Mouse (Mus musculus) forebrain, embryonic 15.5 days (tissue): Measurements from ENCODE around the gene Arid5a. TPM values are rescaled to one million over a fixed set of nuclear protein-coding genes. Genes with fewer than 3 reads are reported as not detected.

Experiments
- ATAC-seq: fragments of 200-750 bp; cut with Nextera tagmentation; replicated peaks from 2 replicates; pipeline ENCODE4 v1.8.0; 2017; ENCODE audit warnings: mild to moderate bottlenecking, moderate TSS enrichment, moderate library complexity
- H3K27ac ChIP-seq: fragments of 300-500 bp; sonication (generic); replicated peaks from 2 replicates; pipeline ENCODE4 v1.5.1; 2015; ENCODE audit warnings: mild to moderate bottlenecking, inconsistent platforms
- H3K27me3 ChIP-seq: fragments of 300-500 bp; sonication (generic); 2 replicates; pipeline ENCODE4 v1.6.1; 2015; ENCODE audit warnings: inconsistent platforms
- H3K36me3 ChIP-seq: fragments of 300-500 bp; sonication (generic); 2 replicates; pipeline ENCODE4 v1.6.1; 2015; ENCODE audit warnings: mild to moderate bottlenecking, inconsistent platforms
- H3K4me1 ChIP-seq: fragments of 300-500 bp; sonication (generic); 2 replicates; pipeline ENCODE4 v1.6.1; 2015; ENCODE audit warnings: inconsistent platforms
- H3K4me2 ChIP-seq: fragments of 300-500 bp; sonication (generic); replicated peaks from 2 replicates; pipeline ENCODE4 v1.6.1; 2015; ENCODE audit warnings: mild to moderate bottlenecking, inconsistent platforms
- H3K4me3 ChIP-seq: fragments of 300-500 bp; sonication (generic); 2 replicates; pipeline ENCODE4 v1.5.1; 2015; ENCODE audit warnings: mild to moderate bottlenecking, inconsistent platforms
- H3K9ac ChIP-seq: fragments of 300-500 bp; sonication (generic); replicated peaks from 2 replicates; pipeline ENCODE4 v1.6.1; 2015; ENCODE audit warnings: mild to moderate bottlenecking, inconsistent platforms
- H3K9me3 ChIP-seq: fragments of 300-500 bp; sonication (generic); 2 replicates; pipeline ENCODE4 v1.6.1; 2016; ENCODE audit warnings: inconsistent platforms
- WGBS: fragments of 180-500 bp; shearing (Covaris S2); methylation state at CpG from one replicate; pipeline ENCODE4 v1.1.7; 2015; ENCODE audit warnings: mixed read lengths; 5-methylcytosine and 5-hydroxymethylcytosine counted together
- polyA plus RNA-seq: library from polyadenylated mRNA; unstranded; fragments of >200 nt; fragmentation: Nextera tagmentation; extraction: Ambion mirVana; gene quantifications from 2 replicates; pipeline ENCODE4 v1.2.1, GENCODE M21; 2015

Gene Arid5a
- polyA plus RNA-seq, 1 experiment from 2014 or later, result 3.6 TPM

- 68% methylated on average over 5 of the region's 5 CpGs for WGBS
- H3K9ac ChIP-seq, result no peak overlapping the region
- no peak overlapping the region for H3K4me3 ChIP-seq
- H3K27me3 ChIP-seq, result no peaks in the 10 kb centered on the region
- ATAC-seq, result no peak
- H3K27ac ChIP-seq, result no peak overlapping the region
- no peaks in the 10 kb centered on the region for H3K9me3 ChIP-seq
- no peaks in the 10 kb centered on the region for H3K36me3 ChIP-seq
- H3K4me2 ChIP-seq, result no peak overlapping the region
- no peaks in the 10 kb centered on the region for H3K4me1 ChIP-seq
These were observed 35.0 kb upstream of the Arid5a start for GRCm38 (mm10) chr1:36272546-36272945.

- H3K4me3 ChIP-seq, result no peak overlapping the region
- ATAC-seq, result no peak
- WGBS, result 56% methylated on average over 9 of the region's 9 CpGs
- no peak overlapping the region for H3K9ac ChIP-seq
- no peak overlapping the region for H3K27ac ChIP-seq
- no peaks in the 10 kb centered on the region for H3K4me1 ChIP-seq
- H3K4me2 ChIP-seq, result no peak overlapping the region
- no peaks in the 10 kb centered on the region for H3K9me3 ChIP-seq
- no peaks in the 10 kb centered on the region for H3K27me3 ChIP-seq
- no peaks in the 10 kb centered on the region for H3K36me3 ChIP-seq
These were observed 34.2 kb upstream of the Arid5a start for GRCm38 (mm10) chr1:36273288-36273687.

DNA sequence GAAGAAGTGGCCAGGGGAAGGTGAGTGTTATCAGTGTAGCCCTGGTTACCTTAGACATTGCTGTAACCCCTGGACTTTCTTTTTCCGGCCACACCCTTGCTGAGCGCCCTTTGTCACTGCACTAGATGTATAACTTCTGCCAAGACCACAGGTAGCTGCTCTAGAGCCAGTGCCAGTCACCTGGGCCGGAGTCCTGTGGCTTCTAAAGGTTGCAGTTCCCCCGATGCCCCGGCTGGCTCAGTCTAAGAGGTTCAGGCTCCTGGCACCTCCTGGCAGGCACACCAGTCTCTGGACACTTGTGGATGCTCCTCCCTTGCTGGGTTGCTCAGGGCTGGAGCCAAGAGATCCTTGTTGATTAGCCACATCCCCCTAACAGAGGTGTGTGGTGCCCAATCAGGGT lies 33.1 kb upstream of the Arid5a start, which contains the start of gene Neurl3:
TSS of gene Neurl3 (minus strand) at position 225 of the 400 bp plus-strand sequence.
- Histone ChIP-seq H3K4me3 (no peak within 1 kb of the TSS), H3K27ac (no peak within 1 kb of the TSS), H3K9ac (no peak within 1 kb of the TSS), H3K36me3 (no peaks in the 10 kb centered on the region), H3K27me3 (no peaks in the 10 kb centered on the region), H3K4me2 (no peak within 1 kb of the TSS), H3K9me3 (no peaks in the 10 kb centered on the region), H3K4me1 (no peaks in the 10 kb centered on the region)
- no peak for ATAC-seq
- whole genome bisulfite sequencing, result 91% methylated on average over 5 of the region's 5 CpGs

DNA sequence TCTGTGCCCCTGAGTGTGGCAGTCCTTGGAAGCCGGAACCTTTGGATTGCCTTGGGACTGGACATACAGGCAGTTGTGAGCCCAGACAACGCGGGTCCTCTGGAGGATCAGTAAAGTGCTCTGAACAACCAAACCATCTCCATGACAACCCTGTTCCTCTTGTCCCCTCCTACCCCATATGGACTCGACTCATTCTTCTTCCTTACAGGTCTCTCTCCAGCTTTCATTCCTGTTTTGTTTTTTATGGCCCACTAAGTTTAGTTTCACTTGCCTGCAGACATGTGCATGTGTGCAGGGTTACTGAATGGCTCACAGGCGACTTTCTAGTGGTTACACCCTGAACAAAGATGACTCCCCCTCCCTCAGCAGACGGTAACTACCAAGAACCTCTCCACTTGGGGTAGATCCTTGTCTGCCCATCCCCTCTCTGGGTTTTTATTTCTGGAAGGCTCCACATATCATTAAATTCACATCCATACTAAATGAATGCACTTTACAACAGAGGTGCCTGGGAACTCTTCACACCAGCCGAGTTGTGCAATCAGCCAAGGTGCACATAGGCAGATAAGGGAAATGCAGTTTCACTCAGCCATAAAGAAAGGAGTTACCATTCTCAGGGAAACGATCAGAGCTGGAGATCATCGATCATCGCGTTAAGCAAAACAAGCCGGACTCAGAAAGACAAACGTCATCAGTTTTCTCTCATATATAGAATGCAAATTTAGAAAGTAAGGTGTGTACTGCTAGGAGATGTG lies 31.7 kb upstream of the Arid5a start:
- Histone ChIP-seq H3K9ac (no peak overlapping the region), H3K27ac (no peak overlapping the region), H3K27me3 (no peaks in the 10 kb centered on the region), H3K4me1 (no peaks in the 10 kb centered on the region), H3K4me3 (no peak overlapping the region), H3K36me3 (no peaks in the 10 kb centered on the region), H3K9me3 (no peaks in the 10 kb centered on the region), H3K4me2 (no peak overlapping the region)
- no peak for ATAC-seq
- 79% methylated on average over 13 of the region's 13 CpGs for WGBS

GRCm38 (mm10) chr1:36277267-36278060 lies 30.1 kb upstream of the Arid5a start:
- Histone ChIP-seq H3K27ac (no peak overlapping the region), H3K4me2 (no peak overlapping the region), H3K4me1 (no peaks in the 10 kb centered on the region), H3K27me3 (no peaks in the 10 kb centered on the region), H3K9ac (no peak overlapping the region), H3K36me3 (no peaks in the 10 kb centered on the region), H3K4me3 (no peak overlapping the region), H3K9me3 (no peaks in the 10 kb centered on the region)
- ATAC-seq, result peak; percentile 35; the same call in 1 of the 2 replicates
- 17% methylated on average over 7 of the region's 7 CpGs for WGBS

- H3K9ac ChIP-seq, result no peak overlapping the region
- no peak overlapping the region for H3K4me2 ChIP-seq
- 20% methylated on average over 3 of the region's 3 CpGs for WGBS
- H3K4me3 ChIP-seq, result no peak overlapping the region
- no peaks in the 10 kb centered on the region for H3K4me1 ChIP-seq
- H3K27ac ChIP-seq, result no peak overlapping the region
- no peaks in the 10 kb centered on the region for H3K36me3 ChIP-seq
- no peak for ATAC-seq
- H3K9me3 ChIP-seq, result no peaks in the 10 kb centered on the region
- no peaks in the 10 kb centered on the region for H3K27me3 ChIP-seq
These were observed 28.3 kb upstream of the Arid5a start for GRCm38 (mm10) chr1:36279202-36279601.

GRCm38 (mm10) chr1:36280938-36281337 lies 26.6 kb upstream of the Arid5a start:
- Histone ChIP-seq H3K4me2 (no peak overlapping the region), H3K9me3 (no peaks in the 10 kb centered on the region), H3K27ac (no peak overlapping the region), H3K4me3 (no peak overlapping the region), H3K9ac (no peak overlapping the region), H3K36me3 (no peaks in the 10 kb centered on the region), H3K4me1 (no peaks in the 10 kb centered on the region), H3K27me3 (no peaks in the 10 kb centered on the region)
- 85% methylated on average over 3 of the region's 3 CpGs for WGBS
- ATAC-seq, result no peak

GRCm38 (mm10) chr1:36281849-36282248 lies 25.7 kb upstream of the Arid5a start:
- ATAC-seq, result no peak
- 93% methylated on average over 6 of the region's 6 CpGs for WGBS

DNA sequence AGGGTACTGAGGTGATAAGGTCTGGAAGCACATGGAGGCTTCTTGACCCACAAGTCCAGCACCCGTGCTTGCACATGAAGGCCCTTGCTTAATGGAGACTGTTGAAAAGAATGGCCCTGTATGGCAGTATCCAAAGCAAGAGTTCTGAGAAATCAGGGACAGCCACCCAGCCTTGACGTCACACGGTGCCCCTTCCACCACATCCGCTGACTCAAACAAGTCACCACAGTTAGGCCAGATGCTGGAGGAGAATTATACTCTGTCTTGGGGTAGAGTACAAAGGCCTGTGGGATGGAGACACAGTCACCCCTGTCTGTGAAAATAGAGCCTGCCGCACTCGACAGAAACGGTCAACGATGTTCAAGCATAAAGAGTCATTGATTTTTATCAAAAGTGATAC lies 14.1 kb upstream of the Arid5a start:
- H3K4me2 ChIP-seq, result no peak overlapping the region
- no peaks in the 10 kb centered on the region for H3K36me3 ChIP-seq
- no peaks in the 10 kb centered on the region for H3K4me1 ChIP-seq
- H3K9ac ChIP-seq, result no peak overlapping the region
- H3K9me3 ChIP-seq, result no peaks in the 10 kb centered on the region
- H3K4me3 ChIP-seq, result no peak overlapping the region
- H3K27me3 ChIP-seq, result no peaks in the 10 kb centered on the region
- H3K27ac ChIP-seq, result no peak overlapping the region
- 92% methylated on average over 8 of the region's 8 CpGs for WGBS
- no peak for ATAC-seq

More at GRCm38 (mm10) chr1:36281849-36282248, 25.7 kb upstream of the Arid5a start:
- Histone ChIP-seq H3K36me3 (no peaks in the 10 kb centered on the region), H3K9me3 (no peaks in the 10 kb centered on the region), H3K4me1 (no peaks in the 10 kb centered on the region), H3K9ac (no peak overlapping the region), H3K4me3 (no peak overlapping the region), H3K27ac (no peak overlapping the region), H3K27me3 (no peaks in the 10 kb centered on the region), H3K4me2 (no peak overlapping the region)

DNA sequence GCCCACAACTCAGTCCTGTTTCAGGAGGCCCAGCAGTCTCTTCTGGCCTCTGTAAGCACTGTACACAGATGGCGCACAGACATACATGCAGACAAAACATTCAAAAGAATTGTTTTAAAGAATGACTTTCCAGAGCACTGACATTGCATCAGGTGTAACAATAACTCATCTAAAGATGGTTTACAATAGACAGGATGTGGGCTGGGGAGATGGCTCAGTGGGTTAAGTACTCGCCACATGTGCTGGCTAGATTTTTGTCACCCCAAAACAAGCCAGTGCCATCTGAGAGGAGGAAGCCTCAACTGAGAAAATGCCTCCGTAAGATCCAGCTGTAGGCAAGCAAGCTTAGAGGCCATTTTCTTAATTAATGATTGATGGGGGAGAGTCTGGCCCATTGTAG lies 13.1 kb upstream of the Arid5a start:
- Histone ChIP-seq H3K4me3 (no peak overlapping the region), H3K4me1 (no peaks in the 10 kb centered on the region), H3K27me3 (no peaks in the 10 kb centered on the region), H3K9ac (no peak overlapping the region), H3K36me3 (no peaks in the 10 kb centered on the region), H3K27ac (no peak overlapping the region), H3K9me3 (no peaks in the 10 kb centered on the region), H3K4me2 (no peak overlapping the region)
- 75% methylated on average over 3 of the region's 3 CpGs for WGBS
- ATAC-seq, result no peak

DNA sequence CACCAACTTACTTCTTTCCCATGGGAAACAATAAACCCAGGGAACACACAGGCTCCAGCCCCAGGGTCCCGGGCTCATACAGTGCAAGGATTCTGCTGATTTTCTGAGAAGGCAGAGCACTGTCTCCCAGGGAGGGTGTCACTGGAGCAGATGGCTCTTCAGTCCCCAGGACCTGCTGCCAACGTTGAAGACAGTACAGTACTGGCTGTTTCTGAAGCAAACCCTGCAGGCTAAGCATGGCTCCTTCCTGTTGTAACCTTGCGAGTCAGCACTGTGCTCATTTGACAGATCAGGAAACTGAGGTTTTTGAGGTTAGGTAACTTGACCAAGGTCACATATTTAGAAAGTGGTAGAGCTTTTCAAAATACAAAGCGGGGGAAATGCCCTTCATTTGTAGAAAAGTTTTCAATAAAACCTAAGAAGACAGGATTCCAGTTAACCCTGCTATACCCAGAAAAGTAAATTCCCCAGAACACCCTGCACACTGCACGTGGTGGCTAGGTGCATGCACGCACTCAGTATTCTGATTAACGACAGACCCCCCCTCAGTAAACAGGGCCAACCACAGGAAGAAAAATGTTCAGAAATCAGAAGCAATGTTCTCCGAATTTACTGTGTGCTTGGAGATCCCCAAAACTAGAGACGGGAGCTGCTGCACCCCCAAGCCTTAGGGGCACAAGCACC lies 10.9 kb upstream of the Arid5a start:
- Histone ChIP-seq H3K4me2 (no peak overlapping the region), H3K36me3 (no peaks in the 10 kb centered on the region), H3K9me3 (no peaks in the 10 kb centered on the region), H3K4me1 (no peaks in the 10 kb centered on the region), H3K4me3 (no peak overlapping the region), H3K27me3 (no peaks in the 10 kb centered on the region), H3K27ac (no peak overlapping the region), H3K9ac (no peak overlapping the region)
- ATAC-seq, result peak; percentile 57; the same call in 1 of the 2 replicates
- 71% methylated on average over 9 of the region's 9 CpGs for WGBS

DNA sequence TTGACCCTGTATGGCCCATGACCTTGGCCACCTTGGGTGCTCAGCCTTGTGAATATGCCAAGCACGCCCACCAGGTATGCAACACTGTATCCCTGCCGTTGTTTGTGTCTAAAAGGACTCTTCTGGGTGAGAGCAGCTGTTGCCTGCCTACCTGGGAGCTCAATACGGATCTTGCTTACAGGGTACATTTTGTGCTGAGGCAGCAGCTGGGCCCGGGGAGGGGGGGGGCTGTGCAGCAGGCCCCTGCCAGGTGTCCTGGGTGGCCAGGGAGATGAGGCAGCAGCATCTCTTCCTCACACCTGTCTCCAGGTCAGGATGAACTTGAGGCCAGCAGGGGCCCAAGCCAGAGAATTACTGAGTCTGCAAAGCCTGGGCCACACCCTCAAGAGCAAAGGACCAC lies 9.4 kb upstream of the Arid5a start:
- Histone ChIP-seq H3K36me3 (no peaks in the 10 kb centered on the region), H3K4me3 (no peak overlapping the region), H3K4me2 (no peak overlapping the region), H3K9ac (no peak overlapping the region), H3K27ac (no peak overlapping the region), H3K27me3 (no peaks in the 10 kb centered on the region), H3K4me1 (peaks cover 3% of the 10 kb centered on the region), H3K9me3 (no peaks in the 10 kb centered on the region)
- ATAC-seq, result no peak
- 84% methylated on average over 4 of the region's 4 CpGs for WGBS
